Mouse (Mus musculus): ENCODE data around the gene Ift52.
"Not testable (repeated sequence)": the region's sequence is repeated elsewhere in the genome, so short reads cannot be mapped to it uniquely, and the experiment has no call there.

The Ift52 gene

GRCm38 (mm10) chr2:163031757-163032156, 14.6 kb downstream of the Ift52 start:
- DNase-seq (ENCODE audit: low spot score) = no peak

GRCm38 (mm10) chr2:163032622-163033021, 15.5 kb downstream of the Ift52 start:
- DNase-seq (ENCODE audit: low spot score) = no peak

GRCm38 (mm10) chr2:163039940-163040339, 22.8 kb downstream of the Ift52 start:
- no peak for DNase-seq (ENCODE audit: low spot score)

GRCm38 (mm10) chr2:163048125-163048524, 31.0 kb downstream of the Ift52 start:
- DNase-seq (ENCODE audit: low spot score) = peak; percentile 44

GRCm38 (mm10) chr2:163049116-163049515, 32.0 kb downstream of the Ift52 start:
- no peak for DNase-seq (ENCODE audit: low spot score)

GRCm38 (mm10) chr2:163051691-163052090, 34.5 kb downstream of the Ift52 start:
- DNase-seq (ENCODE audit: low spot score) = no peak

GRCm38 (mm10) chr2:163052101-163052500, 34.9 kb downstream of the Ift52 start:
- no peak for DNase-seq (ENCODE audit: low spot score)

- DNase-seq (ENCODE audit: low spot score) = no peak
These were observed 35.7 kb downstream of the Ift52 start for GRCm38 (mm10) chr2:163052826-163053225.

- peak; percentile 92 for DNase-seq (ENCODE audit: low spot score)
These were observed 37.2 kb downstream of the Ift52 start, which contains the start of gene Mybl2 for GRCm38 (mm10) chr2:163054335-163054840. Gene Mybl2, plus strand, starts transcription at chr2:163054687.

- peak; percentile 3 for DNase-seq (ENCODE audit: low spot score)
These were observed 37.8 kb downstream of the Ift52 start for GRCm38 (mm10) chr2:163054891-163055494.

- no peak for DNase-seq (ENCODE audit: low spot score)
These were observed 38.6 kb downstream of the Ift52 start for GRCm38 (mm10) chr2:163055715-163056114.

- DNase-seq (ENCODE audit: low spot score) = no peak
These were observed 39.4 kb downstream of the Ift52 start for GRCm38 (mm10) chr2:163056584-163056983.

GRCm38 (mm10) chr2:163058981-163059380, 41.8 kb downstream of the Ift52 start:
- not testable (repeated sequence) for DNase-seq (ENCODE audit: low spot score)

GRCm38 (mm10) chr2:163060630-163061029, 43.5 kb downstream of the Ift52 start:
- no peak for DNase-seq (ENCODE audit: low spot score)

- no peak for DNase-seq (ENCODE audit: low spot score)
These were observed 44.3 kb downstream of the Ift52 start for GRCm38 (mm10) chr2:163061203-163062118.

GRCm38 (mm10) chr2:163062119-163062508, 45.0 kb downstream of the Ift52 start:
- DNase-seq (ENCODE audit: low spot score) = no peak

GRCm38 (mm10) chr2:163066326-163066725, 49.2 kb downstream of the Ift52 start:
- no peak for DNase-seq (ENCODE audit: low spot score)

GRCm38 (mm10) chr2:163067233-163067632, 50.1 kb downstream of the Ift52 start:
- no peak for DNase-seq (ENCODE audit: low spot score)

GRCm38 (mm10) chr2:163070213-163070612, 53.1 kb downstream of the Ift52 start:
- DNase-seq (ENCODE audit: low spot score) = no peak

- no peak for DNase-seq (ENCODE audit: low spot score)
These were observed 54.4 kb downstream of the Ift52 start for GRCm38 (mm10) chr2:163071590-163071989.

GRCm38 (mm10) chr2:163073023-163073757, 56.0 kb downstream of the Ift52 start:
- no peak for DNase-seq (ENCODE audit: low spot score)

GRCm38 (mm10) chr2:163074006-163074405, 56.9 kb downstream of the Ift52 start:
- DNase-seq (ENCODE audit: low spot score) = no peak
